Mouse (Mus musculus) embryonic stem cell, embryonic (primary cell): ENCODE measurements around the gene Fntb.

ENCODE experiments used
- CTCF ChIA-PET, 4 experiments: fragments of 300-600 bp in 2 of 4; fragments of 350-600 bp in 2 of 4; sonication (Branson Sonifier 250); formaldehyde crosslinking; loops; one replicate each; lab custom pipeline; 2022; ENCODE audit warnings: inconsistent platforms in 2 of 4; lab: Charles Lee
- POLR2A ChIA-PET, 4 experiments: fragments of 300-600 bp in 2 of 4; fragments of 350-600 bp in 2 of 4; sonication (Branson Sonifier 250); formaldehyde crosslinking; loops; one replicate each; lab custom pipeline; 2022; ENCODE audit warnings: antibody characterized with exemption in 4 of 4, inconsistent platforms in 1 of 4; lab: Charles Lee

Fntb gene

GRCm38 (mm10) chr12:76965089-76965488 is 199.7 kb downstream of the Fntb start:
- ChIA-PET POLR2A (interaction anchor here in 3 of 4 experiments (0.7 to 2.6 kb wide), 59 partner anchors 8 to 598 kb away, joined by 3 to 35 read pairs (median 5); no protein-coding TSS in a partner anchor), CTCF (interaction anchor here (0.5 to 1.7 kb wide), 9 partner anchors 26 to 173 kb away, joined by 3 to 8 read pairs (median 3); no protein-coding TSS in a partner anchor)

- ChIA-PET CTCF (interaction anchor here in 3 of 4 experiments (0.6 to 1.7 kb wide), 6 partner anchors 35 to 141 kb away, joined by 3 to 8 read pairs (median 3); no protein-coding TSS in a partner anchor), POLR2A (interaction anchor here (0.5 to 2.6 kb wide), 77 partner anchors 9 to 1200 kb away, joined by 3 to 35 read pairs (median 5); partner anchors contain the start of gene Fut8 (in 2 of the 4))
These were observed 200.5 kb downstream of the Fntb start for GRCm38 (mm10) chr12:76965876-76966275.
